Mouse (Mus musculus): ENCODE results near the gene Gipr. TPM values are rescaled to one million over a fixed set of nuclear protein-coding genes. Genes with fewer than 3 reads are reported as not detected.

Gipr gene
- polyA plus RNA-seq, 1 experiment: 0.08 TPM

- TF ChIP-seq POLR2A (IDR thresholded peaks at IDR 0.05; ENCODE audit: low read depth, low read length): no peak
- peak; percentile 59; the same call in 1 of the 2 replicates for TF ChIP-seq CTCF (IDR thresholded peaks at IDR 0.05; ENCODE audit: extremely low read depth, insufficient read depth, insufficient read length, insufficient replicate concordance)
- H3K27me3 ChIP-seq (ENCODE audit: control insufficient read depth, insufficient read depth, low read length): no peaks in the 10 kb centered on the region
- no peaks in the 10 kb centered on the region for H3K4me1 ChIP-seq (ENCODE audit: control insufficient read depth, insufficient read depth, insufficient read length)
- no peak overlapping the region for H3K4me3 ChIP-seq (ENCODE audit: extremely low read depth, insufficient read depth, insufficient read length)
- no peak overlapping the region for H3K27ac ChIP-seq (ENCODE audit: insufficient read depth, low read length)
- H3K36me3 ChIP-seq (ENCODE audit: control insufficient read depth, insufficient read depth, low read length): peaks cover 3% of the 10 kb centered on the region; the same call in 1 of the 2 replicates
- DNase-seq (ENCODE audit: low read depth in 1 of 2, low spot score in 2 of 2): no peak
- 45% methylated on average over 2 of the region's 2 CpGs for WGBS
Observed at GRCm38 (mm10) chr7:19197985-19198384, 32.1 kb upstream of the Gipr start.

- 66% methylated on average over 6 of the region's 6 CpGs for WGBS
- H3K4me3 ChIP-seq (ENCODE audit: extremely low read depth, insufficient read depth, insufficient read length): no peak overlapping the region
- H3K36me3 ChIP-seq (ENCODE audit: control insufficient read depth, insufficient read depth, low read length): 0 out of 2 replicates have a peak, but pooled peaks cover 3% of the 10 kb centered on the region
- H3K27ac ChIP-seq (ENCODE audit: insufficient read depth, low read length): no peak overlapping the region
- TF ChIP-seq CTCF (IDR thresholded peaks at IDR 0.05; ENCODE audit: extremely low read depth, insufficient read depth, insufficient read length, insufficient replicate concordance) (peak; percentile 34; the same call in 1 of the 2 replicates), POLR2A (IDR thresholded peaks at IDR 0.05; ENCODE audit: low read depth, low read length) (no peak)
- no peaks in the 10 kb centered on the region for H3K4me1 ChIP-seq (ENCODE audit: control insufficient read depth, insufficient read depth, insufficient read length)
- no peaks in the 10 kb centered on the region for H3K27me3 ChIP-seq (ENCODE audit: control insufficient read depth, insufficient read depth, low read length)
- peak in 1 of 2 experiments; percentile 31 for DNase-seq (ENCODE audit: low read depth in 1 of 2, low spot score in 2 of 2)
Observed at GRCm38 (mm10) chr7:19196676-19197075, 30.7 kb upstream of the Gipr start.

- no peaks in the 10 kb centered on the region for H3K4me1 ChIP-seq (ENCODE audit: control insufficient read depth, insufficient read depth, insufficient read length)
- 96% methylated on average over 4 of the region's 4 CpGs for WGBS
- H3K36me3 ChIP-seq (ENCODE audit: control insufficient read depth, insufficient read depth, low read length): 0 out of 2 replicates have a peak, but pooled peaks cover 3% of the 10 kb centered on the region
- no peak for TF ChIP-seq CTCF (IDR thresholded peaks at IDR 0.05; ENCODE audit: extremely low read depth, insufficient read depth, insufficient read length, insufficient replicate concordance)
- no peak for TF ChIP-seq POLR2A (IDR thresholded peaks at IDR 0.05; ENCODE audit: low read depth, low read length)
- no peak for DNase-seq (ENCODE audit: low read depth in 1 of 2, low spot score in 2 of 2)
- H3K27me3 ChIP-seq (ENCODE audit: control insufficient read depth, insufficient read depth, low read length): no peaks in the 10 kb centered on the region
- no peak overlapping the region for H3K27ac ChIP-seq (ENCODE audit: insufficient read depth, low read length)
- no peak overlapping the region for H3K4me3 ChIP-seq (ENCODE audit: extremely low read depth, insufficient read depth, insufficient read length)
Observed at GRCm38 (mm10) chr7:19194676-19195075, 28.7 kb upstream of the Gipr start.

- Histone ChIP-seq H3K36me3 (ENCODE audit: control insufficient read depth, insufficient read depth, low read length) (peaks cover 3% of the 10 kb centered on the region; the same call in 1 of the 2 replicates), H3K27me3 (ENCODE audit: control insufficient read depth, insufficient read depth, low read length) (no peaks in the 10 kb centered on the region), H3K4me3 (ENCODE audit: extremely low read depth, insufficient read depth, insufficient read length) (no peak overlapping the region), H3K4me1 (ENCODE audit: control insufficient read depth, insufficient read depth, insufficient read length) (peaks cover 4% of the 10 kb centered on the region; the same call in 1 of the 2 replicates), H3K27ac (ENCODE audit: insufficient read depth, low read length) (no peak overlapping the region)
- WGBS: 81% methylated on average over 6 of the region's 6 CpGs
- no peak for DNase-seq (ENCODE audit: low read depth in 1 of 2, low spot score in 2 of 2)
- no peak for TF ChIP-seq POLR2A (IDR thresholded peaks at IDR 0.05; ENCODE audit: low read depth, low read length)
- TF ChIP-seq CTCF (IDR thresholded peaks at IDR 0.05; ENCODE audit: extremely low read depth, insufficient read depth, insufficient read length, insufficient replicate concordance): no peak
Observed at GRCm38 (mm10) chr7:19184758-19185157, 18.8 kb upstream of the Gipr start.

- Histone ChIP-seq H3K4me1 (ENCODE audit: control insufficient read depth, insufficient read depth, insufficient read length) (peaks cover 4% of the 10 kb centered on the region; the same call in 1 of the 2 replicates), H3K27ac (ENCODE audit: insufficient read depth, low read length) (no peak overlapping the region), H3K36me3 (ENCODE audit: control insufficient read depth, insufficient read depth, low read length) (peaks cover 3% of the 10 kb centered on the region; the same call in 1 of the 2 replicates), H3K4me3 (ENCODE audit: extremely low read depth, insufficient read depth, insufficient read length) (no peak overlapping the region), H3K27me3 (ENCODE audit: control insufficient read depth, insufficient read depth, low read length) (no peaks in the 10 kb centered on the region)
- TF ChIP-seq POLR2A (IDR thresholded peaks at IDR 0.05; ENCODE audit: low read depth, low read length): no peak
- no peak for TF ChIP-seq CTCF (IDR thresholded peaks at IDR 0.05; ENCODE audit: extremely low read depth, insufficient read depth, insufficient read length, insufficient replicate concordance)
- DNase-seq (ENCODE audit: low read depth in 1 of 2, low spot score in 2 of 2): no peak
- 95% methylated on average over 2 of the region's 2 CpGs for WGBS
Observed at GRCm38 (mm10) chr7:19184250-19184649, 18.3 kb upstream of the Gipr start.

GRCm38 (mm10) chr7:19180862-19181429 is 15.0 kb upstream of the Gipr start:
- peaks cover 10% of the 10 kb centered on the region for H3K27me3 ChIP-seq (ENCODE audit: control insufficient read depth, insufficient read depth, low read length)
- under 1% methylated on average over 27 of the region's 27 CpGs for WGBS
- H3K4me3 ChIP-seq (ENCODE audit: extremely low read depth, insufficient read depth, insufficient read length): peak overlapping the region; percentile 77
- peak overlapping the region; percentile 44 for H3K27ac ChIP-seq (ENCODE audit: insufficient read depth, low read length)
- TF ChIP-seq CTCF (IDR thresholded peaks at IDR 0.05; ENCODE audit: extremely low read depth, insufficient read depth, insufficient read length, insufficient replicate concordance) (no peak), POLR2A (IDR thresholded peaks at IDR 0.05; ENCODE audit: low read depth, low read length) (no peak)
- peak in 1 of 2 experiments; percentile 33 for DNase-seq (ENCODE audit: low read depth in 1 of 2, low spot score in 2 of 2)
- H3K4me1 ChIP-seq (ENCODE audit: control insufficient read depth, insufficient read depth, insufficient read length): peaks cover 9% of the 10 kb centered on the region; the same call in 1 of the 2 replicates
- H3K36me3 ChIP-seq (ENCODE audit: control insufficient read depth, insufficient read depth, low read length): no peaks in the 10 kb centered on the region; the same call in 1 of the 2 replicates

GRCm38 (mm10) chr7:19179936-19180335 is 14.0 kb upstream of the Gipr start:
- Histone ChIP-seq H3K36me3 (ENCODE audit: control insufficient read depth, insufficient read depth, low read length) (no peaks in the 10 kb centered on the region), H3K4me3 (ENCODE audit: extremely low read depth, insufficient read depth, insufficient read length) (no peak overlapping the region), H3K27ac (ENCODE audit: insufficient read depth, low read length) (no peak overlapping the region), H3K27me3 (ENCODE audit: control insufficient read depth, insufficient read depth, low read length) (peaks cover 17% of the 10 kb centered on the region), H3K4me1 (ENCODE audit: control insufficient read depth, insufficient read depth, insufficient read length) (peaks cover 9% of the 10 kb centered on the region; the same call in 1 of the 2 replicates)
- DNase-seq (ENCODE audit: low read depth in 1 of 2, low spot score in 2 of 2): no peak
- WGBS: 49% methylated on average over 6 of the region's 6 CpGs
- no peak for TF ChIP-seq CTCF (IDR thresholded peaks at IDR 0.05; ENCODE audit: extremely low read depth, insufficient read depth, insufficient read length, insufficient replicate concordance)
- TF ChIP-seq POLR2A (IDR thresholded peaks at IDR 0.05; ENCODE audit: low read depth, low read length): no peak

Data from spleen, adult 2 months (tissue).